ENCODE assay signal across 15 mouse cellular contexts in the genomic region with DNA sequence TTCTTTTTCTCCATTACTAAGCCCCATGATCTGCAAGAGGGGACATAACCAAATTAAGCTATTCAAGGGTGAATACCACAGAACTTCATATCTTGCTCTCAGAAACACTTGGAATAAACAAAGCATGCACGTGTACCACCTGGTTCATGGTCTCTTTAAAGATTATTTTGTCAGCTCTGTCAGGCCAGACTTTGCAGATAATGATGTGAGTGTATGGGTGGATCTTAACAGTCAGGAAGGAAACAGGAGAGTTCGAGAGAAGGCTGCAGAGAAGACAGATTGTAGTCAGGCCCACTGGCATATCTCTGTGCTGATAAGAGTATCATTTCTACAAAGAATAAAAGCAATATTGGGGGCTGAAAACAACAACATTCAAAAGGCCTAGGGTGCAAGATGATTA.
"Had no signal": no experiment of that assay in that cellular context is flagged by ENCODE, and none has a peak within 500 bp of the region (broad histone marks: within the 10 kb centered on the region; RNA-seq: fewer than 3 reads in every experiment).

No protein-coding gene starts in this region.

- H3K9ac ChIP-seq: limb, embryonic 12.5 days; limb, embryonic 15.5 days had no signal

- H3K36me3 ChIP-seq: limb, embryonic 12.5 days; limb, embryonic 15.5 days had no signal

- H3K4me2 ChIP-seq: limb, embryonic 12.5 days; limb, embryonic 15.5 days; midbrain, embryonic 11.5 days had no signal

- H3K4me3 ChIP-seq: limb, embryonic 12.5 days; limb, embryonic 15.5 days; megakaryocyte, embryonic 14.5 days had no signal

- H3K4me1 ChIP-seq: megakaryocyte, embryonic 14.5 days had no signal

- ATAC-seq: intestine, embryonic 16.5 days had no signal

- DNase-seq: kidney, adult 18-20 months; kidney, adult 9 months; kidney, postnatal 14 days; kidney, postnatal 4 days; left cerebral cortex, postnatal 4 days; lung, adult 2 months; midbrain, embryonic 14.5 days; thymus, adult 18-20 months; thymus, postnatal 4 days had no signal

- H3K9me3 ChIP-seq: limb, embryonic 12.5 days; limb, embryonic 15.5 days; megakaryocyte, embryonic 14.5 days had no signal

- H3K27ac ChIP-seq: limb, embryonic 12.5 days; limb, embryonic 15.5 days; macrophage had no signal
